Mouse (Mus musculus) liver, adult 2 months (tissue): ENCODE measurements around the gene Tmem117.
A peak's percentile ranks its signal among the peaks of the same experiment; 100 is the strongest.

Source experiments
- CTCF ChIP-seq: fragments of 200-500 bp; IDR thresholded peaks from 2 replicates; pipeline ENCODE4 v1.5.1; 2011; ENCODE audit warnings: low read depth, low read length, control low read depth
- POLR2A ChIP-seq: fragments of 200-500 bp; IDR thresholded peaks from 2 replicates; pipeline ENCODE4 v1.6.1; 2011; ENCODE audit warnings: low read length, control low read depth; ENCODE audit not compliant: insufficient read depth; ENCODE audit errors: extremely low read depth

DNA sequence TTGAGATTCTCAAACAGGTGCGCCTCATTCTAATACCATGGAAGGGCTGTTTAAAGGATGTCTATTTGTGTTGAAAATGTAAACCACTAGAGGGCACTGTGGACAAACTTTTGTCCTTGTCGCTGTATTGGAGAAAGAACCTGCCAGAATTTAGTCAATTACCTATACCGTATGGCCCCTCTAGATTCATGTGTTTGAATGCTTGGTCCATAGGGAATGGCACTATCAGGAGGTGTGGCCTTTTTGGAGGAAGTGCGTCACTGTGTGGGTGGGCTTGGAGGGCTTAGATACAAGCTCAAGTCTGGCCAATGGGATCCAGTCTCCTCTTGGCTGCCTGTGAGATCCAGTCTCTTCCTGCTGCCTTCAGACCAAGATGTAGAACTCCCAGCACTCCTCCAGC, 140.2 kb downstream of the Tmem117 start:
- TF ChIP-seq POLR2A (no peak), CTCF (peak; percentile 33)
